Mouse (Mus musculus) lung, embryonic 15.5 days (tissue): Measurements from ENCODE around the gene Sec63. TPM values are rescaled to one million over a fixed set of nuclear protein-coding genes. Genes with fewer than 3 reads are reported as not detected.

Experiments
- ATAC-seq: fragments of 200-750 bp; cut with Nextera tagmentation; 2 replicates; pipeline ENCODE4 v1.8.0; 2017; ENCODE audit warnings: moderate number of reproducible peaks, borderline replicate concordance; ENCODE audit not compliant: low FRiP score, low TSS enrichment; ENCODE audit errors: extremely low read depth
- H3K27ac ChIP-seq: fragments of 300-500 bp; sonication (generic); 2 replicates; pipeline ENCODE4 v1.5.1; 2015; ENCODE audit warnings: moderate library complexity, mild to moderate bottlenecking, inconsistent platforms
- H3K27me3 ChIP-seq: fragments of 300-500 bp; sonication (generic); 2 replicates; pipeline ENCODE4 v1.6.1; 2015; ENCODE audit warnings: inconsistent platforms
- H3K36me3 ChIP-seq: fragments of 300-500 bp; sonication (generic); 2 replicates; pipeline ENCODE4 v1.6.1; 2015; ENCODE audit warnings: inconsistent platforms
- H3K4me1 ChIP-seq: fragments of 300-500 bp; sonication (generic); 2 replicates; pipeline ENCODE4 v1.6.1; 2015; ENCODE audit warnings: inconsistent platforms
- H3K4me2 ChIP-seq: fragments of 300-500 bp; sonication (generic); 2 replicates; pipeline ENCODE4 v1.6.1; 2015; ENCODE audit warnings: inconsistent platforms, mild to moderate bottlenecking, moderate library complexity
- H3K4me3 ChIP-seq: fragments of 300-500 bp; sonication (generic); 2 replicates; pipeline ENCODE4 v1.5.1; 2015; ENCODE audit warnings: mild to moderate bottlenecking, inconsistent platforms
- H3K9ac ChIP-seq: fragments of 300-500 bp; sonication (generic); 2 replicates; pipeline ENCODE4 v1.6.1; 2015; ENCODE audit warnings: inconsistent platforms
- H3K9me3 ChIP-seq: fragments of 300-500 bp; sonication (generic); 2 replicates; pipeline ENCODE4 v1.6.1; 2016; ENCODE audit warnings: inconsistent platforms
- WGBS: fragments of 180-500 bp; shearing (Covaris S2); methylation state at CpG from one replicate; pipeline ENCODE4 v1.1.7; 2015; 5-methylcytosine and 5-hydroxymethylcytosine counted together
- polyA plus RNA-seq: library from polyadenylated mRNA; unstranded; fragments of >200 nt; fragmentation: Nextera tagmentation; extraction: Ambion mirVana; gene quantifications from 2 replicates; pipeline ENCODE4 v1.2.1, GENCODE M21; 2015

The Sec63 gene
- polyA plus RNA-seq, 1 experiment from 2014 or later: 20.7 TPM

DNA sequence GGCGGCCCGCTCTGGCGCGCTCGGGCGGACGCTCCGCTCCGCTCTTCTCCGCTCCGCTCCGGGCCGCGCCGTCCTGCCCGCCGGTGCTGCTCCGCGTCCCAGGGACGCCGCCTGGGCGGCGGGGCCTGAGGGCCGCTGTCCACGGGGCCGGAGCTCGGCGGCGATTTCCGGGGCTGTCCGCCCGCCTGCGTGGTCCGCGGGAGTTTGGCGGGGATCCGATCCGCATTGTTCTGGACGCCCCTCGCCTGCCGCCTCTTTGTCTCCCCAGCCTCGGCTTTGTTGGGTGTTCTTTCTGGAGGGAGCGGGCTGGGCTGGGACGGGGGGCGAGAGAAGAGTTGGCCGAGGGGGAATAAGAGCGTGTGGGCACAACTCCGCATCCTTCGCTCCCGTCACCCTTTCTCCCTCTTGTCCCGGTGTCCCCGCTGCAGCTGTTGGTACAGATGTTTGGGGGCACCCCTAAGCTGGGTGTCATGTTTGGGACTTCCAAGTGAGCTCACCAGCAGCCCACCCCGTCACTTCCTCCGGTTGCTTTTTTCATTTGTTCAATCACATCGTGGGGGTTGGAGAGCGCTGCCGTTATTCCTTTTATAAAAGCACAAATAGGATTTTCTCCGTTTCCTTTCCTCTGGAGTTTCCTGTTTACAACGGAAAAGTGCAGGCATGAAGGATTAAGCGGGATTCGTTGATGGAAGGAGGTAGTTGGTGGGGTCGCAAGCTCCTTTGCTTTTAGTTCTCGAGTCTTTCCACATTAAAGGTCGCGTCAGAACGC is 789 bp downstream of the Sec63 start:
- Histone ChIP-seq H3K9me3 (no peaks in the 10 kb centered on the region), H3K4me3 (peak overlapping the region; percentile 98), H3K4me2 (peak overlapping the region; percentile 73), H3K27ac (peak overlapping the region; percentile 92), H3K27me3 (no peaks in the 10 kb centered on the region), H3K9ac (peak overlapping the region; percentile 96), H3K36me3 (no peaks in the 10 kb centered on the region), H3K4me1 (peaks cover 19% of the 10 kb centered on the region)
- under 1% methylated on average over 64 of the region's 66 CpGs for WGBS
- peak; percentile 74 for ATAC-seq

DNA sequence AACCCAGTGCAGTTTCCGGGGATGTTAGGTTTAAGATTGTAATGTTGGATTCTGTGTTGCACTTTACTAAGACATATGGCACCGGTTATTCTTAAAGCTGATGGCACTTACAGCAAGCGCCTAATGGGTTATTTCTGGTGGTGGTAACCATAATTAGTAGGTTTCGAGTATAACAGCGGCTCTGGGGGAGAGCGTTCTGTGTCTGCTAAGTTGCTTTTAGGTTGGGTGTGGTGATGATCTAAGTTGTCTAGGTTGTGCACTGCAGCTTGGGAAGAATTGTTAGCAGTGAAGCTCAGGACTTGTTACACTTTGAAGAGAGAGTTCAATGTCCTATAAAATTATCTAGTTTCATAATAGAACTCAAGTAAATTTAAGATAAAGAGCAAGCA is 1.4 kb downstream of the Sec63 start:
- Histone ChIP-seq H3K27ac (peak overlapping the region; percentile 92), H3K9ac (peak overlapping the region; percentile 96), H3K4me3 (peak overlapping the region; percentile 98), H3K4me1 (peaks cover 19% of the 10 kb centered on the region), H3K4me2 (peak overlapping the region; percentile 73), H3K36me3 (no peaks in the 10 kb centered on the region), H3K9me3 (no peaks in the 10 kb centered on the region), H3K27me3 (no peaks in the 10 kb centered on the region)
- 0% methylated on average over 6 of the region's 6 CpGs for WGBS
- no peak for ATAC-seq

DNA sequence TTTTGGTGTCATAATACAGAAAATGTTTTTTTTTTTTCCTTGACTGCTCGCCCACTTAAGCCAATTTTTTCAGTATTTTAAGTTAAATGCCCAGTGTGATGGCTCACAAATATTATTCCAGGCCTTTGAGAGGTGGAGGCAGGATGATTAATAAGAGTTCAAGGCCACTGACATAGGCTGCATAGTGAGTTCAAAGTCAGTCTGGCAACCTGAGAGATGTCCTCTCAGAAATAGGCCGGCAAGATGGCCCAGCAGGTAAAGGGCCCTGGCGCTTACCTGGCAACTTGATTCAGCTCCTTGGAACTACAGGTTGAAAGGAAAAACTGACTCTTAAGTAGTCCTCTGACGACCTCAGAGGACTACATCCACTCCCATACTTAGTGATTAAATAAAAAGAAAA is 1.9 kb downstream of the Sec63 start:
- H3K4me2 ChIP-seq: peak overlapping the region; percentile 73
- ATAC-seq: no peak
- WGBS: 36% methylated on average over 4 of the region's 4 CpGs

DNA sequence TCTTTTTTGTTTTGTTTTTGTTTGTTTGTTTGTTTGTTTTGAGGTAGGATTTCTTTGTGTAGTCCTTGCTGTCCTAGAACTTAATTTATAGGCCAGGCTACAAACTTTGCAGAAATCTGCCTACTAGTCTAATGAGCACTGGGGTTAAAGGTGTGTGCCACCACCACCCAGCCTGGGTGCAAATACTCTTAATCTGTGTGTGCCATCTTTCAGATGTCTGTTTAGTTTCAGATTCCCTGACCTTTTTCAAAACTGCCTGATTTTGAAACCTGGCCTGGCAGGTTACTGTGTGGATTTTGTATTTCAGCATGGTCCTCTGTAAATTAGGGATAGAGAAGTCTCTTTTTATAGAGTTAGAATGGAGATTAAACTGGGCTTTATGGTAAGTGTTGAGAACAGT is 4.0 kb downstream of the Sec63 start:
- no peak for ATAC-seq
- Histone ChIP-seq H3K4me3 (no peak overlapping the region), H3K9me3 (no peaks in the 10 kb centered on the region), H3K9ac (no peak overlapping the region), H3K27ac (no peak overlapping the region), H3K36me3 (no peaks in the 10 kb centered on the region), H3K4me1 (peaks cover 18% of the 10 kb centered on the region), H3K27me3 (no peaks in the 10 kb centered on the region), H3K4me2 (no peak overlapping the region)

More for the DNA sequence above, 1.9 kb downstream of the Sec63 start:
- Histone ChIP-seq H3K4me1 (peaks cover 19% of the 10 kb centered on the region), H3K9me3 (no peaks in the 10 kb centered on the region), H3K27me3 (no peaks in the 10 kb centered on the region), H3K27ac (no peak overlapping the region), H3K4me3 (peak overlapping the region; percentile 98), H3K9ac (peak overlapping the region; percentile 16; the same call in 1 of the 2 replicates), H3K36me3 (no peaks in the 10 kb centered on the region)

DNA sequence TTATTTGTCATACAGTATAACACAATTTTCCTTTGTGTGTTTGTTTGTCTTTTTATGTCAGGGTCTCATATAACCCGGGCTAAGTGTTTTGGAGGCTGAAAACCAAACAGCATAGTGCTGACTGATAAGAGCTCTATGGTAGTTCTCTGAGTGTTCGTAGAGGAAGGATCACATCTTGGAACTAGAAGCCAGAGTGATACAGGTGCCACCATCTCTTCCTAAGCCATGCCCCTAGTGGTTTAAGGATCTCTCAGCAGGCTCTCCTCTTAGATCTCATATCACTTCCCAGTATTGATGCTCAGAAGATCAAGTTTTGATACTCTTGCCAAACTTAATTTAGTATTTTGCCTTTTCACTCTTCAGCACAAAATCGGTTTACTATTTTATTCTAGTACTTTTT is 14.2 kb downstream of the Sec63 start:
- Histone ChIP-seq H3K27me3 (no peaks in the 10 kb centered on the region), H3K4me2 (no peak overlapping the region), H3K9me3 (no peaks in the 10 kb centered on the region), H3K36me3 (no peaks in the 10 kb centered on the region), H3K27ac (no peak overlapping the region), H3K4me3 (no peak overlapping the region), H3K9ac (no peak overlapping the region), H3K4me1 (no peaks in the 10 kb centered on the region)
- 73% methylated on average over 3 of the region's 3 CpGs for WGBS
- ATAC-seq: no peak

DNA sequence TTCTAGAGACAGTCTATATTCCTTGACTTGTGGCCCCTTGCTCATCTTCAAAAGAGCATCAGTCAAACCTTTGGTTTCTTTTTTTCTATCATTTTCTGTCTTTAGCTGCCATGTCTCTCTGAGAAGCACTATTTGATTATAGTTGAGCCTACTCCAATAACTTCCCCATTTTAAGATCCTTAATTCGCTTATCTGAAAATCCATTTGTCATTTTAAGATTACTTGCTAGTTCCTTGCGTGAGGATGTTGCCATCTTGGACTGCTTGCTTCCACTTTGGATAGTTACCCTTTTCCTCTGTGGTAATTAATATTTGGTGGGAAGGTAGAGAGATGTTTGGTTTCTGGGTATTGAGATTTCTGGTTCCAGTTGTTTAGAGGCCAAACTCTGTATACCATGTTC is 19.5 kb downstream of the Sec63 start:
- H3K4me1 ChIP-seq: no peaks in the 10 kb centered on the region
- H3K27ac ChIP-seq: no peak overlapping the region
- H3K36me3 ChIP-seq: peaks cover 7% of the 10 kb centered on the region; the same call in 1 of the 2 replicates
- no peak overlapping the region for H3K9ac ChIP-seq
- H3K4me2 ChIP-seq: no peak overlapping the region
- no peak for ATAC-seq
- no peak overlapping the region for H3K4me3 ChIP-seq
- no peaks in the 10 kb centered on the region for H3K27me3 ChIP-seq
- WGBS: 63% methylated on average over 2 of the region's 2 CpGs
- H3K9me3 ChIP-seq: no peaks in the 10 kb centered on the region

DNA sequence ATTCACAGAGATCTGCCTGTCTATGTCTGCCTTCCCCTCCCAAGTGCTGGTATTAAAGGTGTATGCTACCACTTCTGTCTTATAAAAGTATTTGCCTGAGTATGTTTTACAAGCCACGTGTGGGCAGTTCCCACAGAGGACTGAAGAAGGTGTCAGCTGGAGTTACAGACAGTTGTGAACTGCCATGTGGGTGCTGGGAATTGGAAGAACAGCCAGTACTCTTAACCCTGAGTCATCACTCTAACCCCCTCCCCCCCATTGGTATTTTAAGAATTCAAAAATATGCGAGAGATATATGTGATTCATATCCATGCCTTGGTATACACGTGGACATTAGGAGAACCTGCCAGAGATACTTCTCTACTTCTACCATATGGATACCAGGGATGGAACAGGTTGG is 20.4 kb downstream of the Sec63 start:
- Histone ChIP-seq H3K36me3 (peaks cover 7% of the 10 kb centered on the region; the same call in 1 of the 2 replicates), H3K9me3 (no peaks in the 10 kb centered on the region), H3K4me2 (no peak overlapping the region), H3K4me1 (no peaks in the 10 kb centered on the region), H3K4me3 (no peak overlapping the region), H3K9ac (no peak overlapping the region), H3K27me3 (no peaks in the 10 kb centered on the region), H3K27ac (no peak overlapping the region)
- ATAC-seq: no peak
- 40% methylated on average over 3 of the region's 3 CpGs for WGBS

DNA sequence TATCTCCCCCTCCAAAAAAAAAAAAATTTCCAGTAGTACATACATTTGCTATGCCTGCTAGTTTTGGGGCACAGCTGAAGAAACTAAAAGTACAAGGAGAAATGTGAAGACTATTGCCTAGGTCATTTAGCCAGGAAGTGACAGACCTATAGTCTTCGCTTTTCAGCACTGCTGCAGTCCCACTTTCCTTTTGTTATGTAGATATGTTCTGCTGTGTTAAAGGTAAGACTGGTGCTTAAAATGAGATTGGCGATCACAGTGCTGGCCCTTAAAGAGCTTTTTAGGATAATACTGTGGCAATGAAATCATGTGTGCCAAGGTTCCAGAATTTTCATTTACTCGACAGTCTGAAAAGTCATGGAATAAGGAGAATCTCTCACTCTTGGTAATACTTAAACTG is 39.6 kb downstream of the Sec63 start:
- Histone ChIP-seq H3K4me1 (no peaks in the 10 kb centered on the region), H3K9me3 (no peaks in the 10 kb centered on the region), H3K4me3 (no peak overlapping the region), H3K27ac (no peak overlapping the region), H3K27me3 (no peaks in the 10 kb centered on the region), H3K36me3 (peaks cover 49% of the 10 kb centered on the region), H3K9ac (no peak overlapping the region), H3K4me2 (no peak overlapping the region)
- WGBS: 93% methylated on average over 3 of the region's 3 CpGs
- no peak for ATAC-seq

DNA sequence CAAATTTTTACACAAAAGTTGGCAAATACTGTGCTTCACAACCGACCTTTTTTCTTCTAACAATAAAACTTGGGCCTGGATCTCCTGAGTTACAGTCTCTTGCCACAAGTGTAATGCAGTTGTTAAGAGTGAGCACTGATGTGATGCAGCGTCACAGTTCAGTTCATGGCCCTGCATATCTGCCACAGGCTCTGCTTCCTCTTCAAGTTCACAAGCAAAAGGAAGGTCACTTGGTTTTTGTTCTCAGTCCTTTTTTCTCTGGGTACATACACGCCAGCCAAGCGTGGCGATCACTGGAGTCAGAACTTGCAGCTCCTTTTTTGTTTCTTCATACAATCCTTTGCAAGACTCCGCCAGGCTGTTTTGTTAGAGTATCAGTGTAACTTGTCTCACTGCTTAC is 64.6 kb downstream of the Sec63 start:
- Histone ChIP-seq H3K27ac (no peak overlapping the region), H3K4me2 (no peak overlapping the region), H3K9me3 (no peaks in the 10 kb centered on the region), H3K4me3 (no peak overlapping the region), H3K27me3 (no peaks in the 10 kb centered on the region), H3K4me1 (no peaks in the 10 kb centered on the region), H3K36me3 (peaks cover 52% of the 10 kb centered on the region), H3K9ac (no peak overlapping the region)
- 88% methylated on average over 6 of the region's 6 CpGs for WGBS
- ATAC-seq: no peak

DNA sequence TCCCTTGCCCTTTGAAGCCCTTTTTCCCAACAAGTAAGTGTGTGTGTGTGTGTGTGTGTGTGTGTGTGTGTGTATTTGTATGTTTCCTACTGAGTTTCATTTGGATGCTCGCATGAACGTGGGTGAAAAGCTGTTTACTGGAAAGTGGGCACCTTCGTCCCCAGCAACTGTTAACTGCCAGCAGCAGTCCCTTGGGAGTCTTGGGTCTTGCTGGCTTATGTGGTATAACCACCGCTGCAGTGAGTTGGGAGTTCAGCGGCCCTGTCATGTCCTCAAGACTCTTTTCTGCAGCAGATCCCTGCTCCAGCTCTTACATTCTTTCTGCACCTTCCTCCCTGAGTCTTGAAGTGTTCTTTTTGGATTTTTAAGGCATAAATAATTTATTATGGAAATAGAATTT is 65.9 kb downstream of the Sec63 start:
- Histone ChIP-seq H3K27ac (no peak overlapping the region), H3K36me3 (peaks cover 46% of the 10 kb centered on the region), H3K9ac (no peak overlapping the region), H3K4me1 (no peaks in the 10 kb centered on the region), H3K4me3 (no peak overlapping the region), H3K4me2 (no peak overlapping the region), H3K27me3 (no peaks in the 10 kb centered on the region), H3K9me3 (no peaks in the 10 kb centered on the region)
- no peak for ATAC-seq
- 77% methylated on average over 5 of the region's 5 CpGs for WGBS

DNA sequence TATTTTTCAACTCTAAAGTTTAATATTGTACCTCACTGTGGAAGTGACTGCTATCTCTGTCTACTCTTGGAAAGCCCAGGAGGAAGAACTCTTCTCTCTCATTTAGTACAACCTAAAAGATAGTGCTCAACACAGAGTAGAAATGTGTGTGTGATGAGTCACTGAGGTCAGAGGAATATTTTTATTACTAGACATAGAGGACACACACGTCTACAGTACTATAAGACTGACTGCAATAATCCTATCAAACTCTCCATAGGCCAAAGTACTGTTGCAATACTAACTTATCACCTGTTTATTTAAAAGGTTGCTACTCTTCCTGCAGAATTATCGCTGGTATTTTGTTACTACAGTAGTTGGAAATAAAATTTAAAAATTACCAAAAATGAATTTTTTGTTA is 68.7 kb downstream of the Sec63 start:
- 70% methylated on average over 2 of the region's 2 CpGs for WGBS
- H3K27me3 ChIP-seq: no peaks in the 10 kb centered on the region
- H3K27ac ChIP-seq: no peak overlapping the region
- no peak overlapping the region for H3K4me2 ChIP-seq
- H3K4me1 ChIP-seq: 0 out of 2 replicates have a peak, but pooled peaks cover 3% of the 10 kb centered on the region
- no peaks in the 10 kb centered on the region for H3K9me3 ChIP-seq
- H3K4me3 ChIP-seq: no peak overlapping the region
- no peak for ATAC-seq
- H3K36me3 ChIP-seq: peaks cover 42% of the 10 kb centered on the region
- no peak overlapping the region for H3K9ac ChIP-seq

DNA sequence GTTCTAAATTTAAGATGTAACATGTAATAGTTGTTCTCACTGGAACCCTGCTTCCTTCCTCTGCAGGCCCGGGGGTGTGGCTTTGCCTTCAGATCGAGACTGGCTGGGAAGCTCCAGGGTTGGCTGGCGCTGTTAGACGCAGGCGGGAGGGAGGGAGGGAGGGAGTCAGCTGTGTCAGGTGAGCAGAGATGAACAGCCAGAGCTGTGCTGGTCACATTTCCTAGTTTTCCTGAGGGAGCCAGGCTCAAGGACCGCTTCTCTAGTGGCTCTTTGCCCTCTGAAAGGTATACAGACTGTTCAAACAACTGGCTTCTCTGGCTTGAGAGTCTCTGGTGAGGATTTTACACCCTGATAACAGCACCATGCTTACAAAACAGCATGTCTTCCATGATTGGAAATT is 69.1 kb downstream of the Sec63 start:
- Histone ChIP-seq H3K9me3 (no peaks in the 10 kb centered on the region), H3K27ac (no peak overlapping the region), H3K9ac (no peak overlapping the region), H3K4me3 (no peak overlapping the region), H3K27me3 (no peaks in the 10 kb centered on the region), H3K4me2 (no peak overlapping the region), H3K36me3 (peaks cover 38% of the 10 kb centered on the region), H3K4me1 (0 out of 2 replicates have a peak, but pooled peaks cover 3% of the 10 kb centered on the region)
- WGBS: 55% methylated on average over 6 of the region's 6 CpGs
- peak; percentile 62 for ATAC-seq
